Mouse (Mus musculus) MEL (cell line): ENCODE measurements at regions not wholly inside any gene's neighbourhood (a gene's known extent, or its start where the extent isn't known, plus 50 kb on each side); places are given as distances from the start of the nearest gene placed in this dataset.

ENCODE experiments used
- DNase-seq: peaks from one replicate; pipeline ENCODE4 v3.0.0; 2011; ENCODE audit warnings: low read depth, low spot score
- H3K27ac ChIP-seq: 2 replicates; pipeline ENCODE4 v1.5.1; 2012; ENCODE audit warnings: low read depth, mild to moderate bottlenecking, control low read depth, low read length, moderate library complexity; ENCODE audit not compliant: control insufficient read depth
- H3K27me3 ChIP-seq, 2 experiments: fragments of 150-350 bp in 1 of 2; sonication (generic) in 1 of 2; 2 replicates each; pipeline ENCODE4 v1.6.1; 2012; ENCODE audit warnings: low read length in 2 of 2, mild to moderate bottlenecking in 2 of 2, improper control_type of control experiment in 1 of 2, moderate library complexity in 1 of 2; ENCODE audit not compliant: insufficient read depth in 2 of 2, control insufficient read depth in 1 of 2
- H3K36me3 ChIP-seq, 2 experiments: 2 replicates each; pipeline ENCODE4 v1.6.1; 2012 to 2014; ENCODE audit warnings: low read length in 2 of 2, improper control_type of control experiment in 1 of 2, inconsistent platforms in 1 of 2, mild to moderate bottlenecking in 1 of 2; ENCODE audit not compliant: insufficient read depth in 2 of 2, control insufficient read depth in 1 of 2
- H3K4me1 ChIP-seq, 2 experiments: fragments of 150-350 bp in 1 of 2; sonication (generic) in 1 of 2; 2 replicates each; pipeline ENCODE4 v1.6.1; 2012; ENCODE audit warnings: low read length in 2 of 2, improper control_type of control experiment in 1 of 2, mild to moderate bottlenecking in 1 of 2; ENCODE audit not compliant: insufficient read depth in 2 of 2, control insufficient read depth in 1 of 2
- H3K4me3 ChIP-seq, 2 experiments: fragments of 150-350 bp in 1 of 2; sonication (generic) in 1 of 2; 2 replicates each; pipeline ENCODE4 v1.5.1; 2012; ENCODE audit warnings: low read depth in 2 of 2, low read length in 2 of 2, mild to moderate bottlenecking in 2 of 2, moderate library complexity in 2 of 2, control low read depth in 1 of 2, improper control_type of control experiment in 1 of 2; ENCODE audit not compliant: control insufficient read depth in 1 of 2, insufficient read depth in 1 of 2
- H3K79me2 ChIP-seq: 2 replicates; pipeline ENCODE4 v1.6.1; 2012; ENCODE audit warnings: mild to moderate bottlenecking, low read length, moderate library complexity; ENCODE audit not compliant: control insufficient read depth, poor library complexity, insufficient read depth
- H3K9ac ChIP-seq: 2 replicates; pipeline ENCODE4 v1.6.1; 2012; ENCODE audit warnings: low read depth, mild to moderate bottlenecking, control low read depth, low read length, moderate library complexity; ENCODE audit not compliant: control insufficient read depth, poor library complexity, severe bottlenecking
- H3K9me3 ChIP-seq: fragments of 150-350 bp; sonication (generic); replicated peaks from 2 replicates; pipeline ENCODE4 v1.6.1; 2012; ENCODE audit warnings: mild to moderate bottlenecking, low read length, improper control_type of control experiment, moderate library complexity; ENCODE audit not compliant: insufficient read depth
- ELF1 ChIP-seq: IDR thresholded peaks from 2 replicates; pipeline ENCODE4 v1.6.1; 2014; ENCODE audit warnings: low read depth, mild to moderate bottlenecking, inconsistent platforms, low read length, improper control_type of control experiment, moderate library complexity
- EP300 ChIP-seq, 2 experiments: IDR thresholded peaks; 2 replicates each; pipeline ENCODE4 v1.6.1; 2011; ENCODE audit warnings: improper control_type of control experiment in 2 of 2, low read length in 2 of 2, low read depth in 1 of 2, mild to moderate bottlenecking in 1 of 2
- GATA1 ChIP-seq: IDR thresholded peaks from 2 replicates; pipeline ENCODE4 v1.6.1; 2011; ENCODE audit warnings: low read depth, low read length, improper control_type of control experiment
- HCFC1 ChIP-seq: IDR thresholded peaks from 2 replicates; pipeline ENCODE4 v1.6.1; 2012; ENCODE audit warnings: low read depth, mild to moderate bottlenecking, inconsistent platforms, low read length, improper control_type of control experiment, moderate library complexity
- KAT2A ChIP-seq: conservative IDR thresholded peaks from 2 replicates; pipeline ENCODE4 v1.6.1; 2012; ENCODE audit warnings: low read depth, low read length, improper control_type of control experiment, inconsistent platforms
- MAX ChIP-seq: IDR thresholded peaks from 2 replicates; pipeline ENCODE4 v1.6.1; 2011; ENCODE audit warnings: low read length, improper control_type of control experiment
- MAZ ChIP-seq: IDR thresholded peaks from 2 replicates; pipeline ENCODE4 v1.6.1; 2012; ENCODE audit warnings: low read depth, mild to moderate bottlenecking, inconsistent platforms, low read length, improper control_type of control experiment
- MEF2A ChIP-seq: IDR thresholded peaks from 2 replicates; pipeline ENCODE4 v1.6.1; 2014; ENCODE audit warnings: low read depth, mild to moderate bottlenecking, inconsistent platforms, low read length, improper control_type of control experiment; ENCODE audit not compliant: poor library complexity, insufficient replicate concordance, severe bottlenecking; ENCODE audit errors: extremely low read depth
- NELFE ChIP-seq: IDR thresholded peaks from 2 replicates; pipeline ENCODE4 v1.6.1; 2011; ENCODE audit warnings: low read depth, low read length, improper control_type of control experiment
- NRF1 ChIP-seq: IDR thresholded peaks from 2 replicates; pipeline ENCODE4 v1.6.1; 2014; ENCODE audit warnings: low read depth, mild to moderate bottlenecking, inconsistent platforms, low read length, improper control_type of control experiment, moderate library complexity; ENCODE audit not compliant: poor library complexity, insufficient read depth, severe bottlenecking
- POLR2A ChIP-seq, 2 experiments: IDR thresholded peaks; 2 replicates each; pipeline ENCODE4 v1.6.1; 2011 to 2012; ENCODE audit warnings: low read length in 2 of 2, mild to moderate bottlenecking in 2 of 2, control low read depth in 1 of 2, improper control_type of control experiment in 1 of 2, low read depth in 1 of 2, moderate library complexity in 1 of 2; ENCODE audit not compliant: control insufficient read depth in 1 of 2, insufficient read depth in 1 of 2, poor library complexity in 1 of 2
- POLR2AphosphoS5 ChIP-seq: IDR thresholded peaks from 2 replicates; pipeline ENCODE4 v1.6.1; 2012; ENCODE audit warnings: low read depth, borderline replicate concordance, mild to moderate bottlenecking, inconsistent platforms, low read length, moderate library complexity, mixed read lengths
- RCOR1 ChIP-seq: IDR thresholded peaks from 2 replicates; pipeline ENCODE4 v1.6.1; 2012; ENCODE audit warnings: low read depth, mild to moderate bottlenecking, inconsistent platforms, low read length, improper control_type of control experiment
- SIN3A ChIP-seq: IDR thresholded peaks from 2 replicates; pipeline ENCODE4 v1.6.1; 2012; ENCODE audit warnings: low read length, improper control_type of control experiment, inconsistent platforms
- SMC3 ChIP-seq: IDR thresholded peaks from 2 replicates; pipeline ENCODE4 v1.6.1; 2011; ENCODE audit warnings: low read depth, low read length, improper control_type of control experiment
- TAL1 ChIP-seq: IDR thresholded peaks from 2 replicates; pipeline ENCODE4 v1.6.1; 2012; ENCODE audit warnings: mild to moderate bottlenecking, inconsistent platforms, low read length, moderate library complexity, mixed read lengths
- TBP ChIP-seq: IDR thresholded peaks from 2 replicates; pipeline ENCODE4 v1.8.0; 2011; ENCODE audit warnings: low read depth, low read length, improper control_type of control experiment
- USF1 ChIP-seq: IDR thresholded peaks from 2 replicates; pipeline ENCODE4 v1.6.1; 2014; ENCODE audit warnings: low read depth, mild to moderate bottlenecking, inconsistent platforms, low read length, improper control_type of control experiment, moderate library complexity
- ZMIZ1 ChIP-seq: IDR thresholded peaks from 2 replicates; pipeline ENCODE4 v1.6.1; 2012; ENCODE audit warnings: low read depth, mild to moderate bottlenecking, inconsistent platforms, low read length, improper control_type of control experiment, moderate library complexity
- ZNF384 ChIP-seq: IDR thresholded peaks from 2 replicates; pipeline ENCODE4 v1.6.1; 2012; ENCODE audit warnings: low read depth, mild to moderate bottlenecking, inconsistent platforms, low read length, improper control_type of control experiment

GRCm38 (mm10) chr10:99906778-99907435, 108.5 kb upstream of the Kitl start:
- TF ChIP-seq KAT2A, result no peak
- no peak for TF ChIP-seq MAZ
- no peak for TF ChIP-seq ZMIZ1
- no peak for TF ChIP-seq GATA1
- TF ChIP-seq ZNF384, result no peak
- TF ChIP-seq POLR2A (IDR thresholded peaks at IDR 0.05; ENCODE audit: control insufficient read depth in 1 of 2, insufficient read depth in 1 of 2, low read depth in 1 of 2, low read length in 2 of 2, poor library complexity in 1 of 2), result no peak
- no peak for TF ChIP-seq POLR2AphosphoS5
- TF ChIP-seq TAL1, result no peak
- no peak for TF ChIP-seq RCOR1
- no peak for TF ChIP-seq MEF2A
- no peak for TF ChIP-seq NELFE
- TF ChIP-seq MAX, result no peak
- TF ChIP-seq NRF1, result no peak
- TF ChIP-seq TBP, result no peak
- no peak for TF ChIP-seq EP300 (IDR thresholded peaks at IDR 0.05; ENCODE audit: low read depth in 1 of 2, low read length in 2 of 2)
- TF ChIP-seq SMC3, result no peak
- no peak for TF ChIP-seq HCFC1
- TF ChIP-seq SIN3A, result no peak
- TF ChIP-seq USF1, result no peak
- TF ChIP-seq ELF1, result no peak
- no peaks in the 10 kb centered on the region for H3K79me2 ChIP-seq
- no peaks in the 10 kb centered on the region for H3K27me3 ChIP-seq
- H3K4me3 ChIP-seq, result no peak overlapping the region
- no peaks in the 10 kb centered on the region for H3K36me3 ChIP-seq
- DNase-seq, result no peak
- H3K9me3 ChIP-seq, result no peaks in the 10 kb centered on the region
- no peak overlapping the region for H3K27ac ChIP-seq
- no peak overlapping the region for H3K9ac ChIP-seq
- no peaks in the 10 kb centered on the region for H3K4me1 ChIP-seq
